Mouse (Mus musculus): ENCODE data around the gene Arsb.
"Not testable (repeated sequence)": the region's sequence is repeated elsewhere in the genome, so short reads cannot be mapped to it uniquely, and the experiment has no call there.

Arsb gene

DNA sequence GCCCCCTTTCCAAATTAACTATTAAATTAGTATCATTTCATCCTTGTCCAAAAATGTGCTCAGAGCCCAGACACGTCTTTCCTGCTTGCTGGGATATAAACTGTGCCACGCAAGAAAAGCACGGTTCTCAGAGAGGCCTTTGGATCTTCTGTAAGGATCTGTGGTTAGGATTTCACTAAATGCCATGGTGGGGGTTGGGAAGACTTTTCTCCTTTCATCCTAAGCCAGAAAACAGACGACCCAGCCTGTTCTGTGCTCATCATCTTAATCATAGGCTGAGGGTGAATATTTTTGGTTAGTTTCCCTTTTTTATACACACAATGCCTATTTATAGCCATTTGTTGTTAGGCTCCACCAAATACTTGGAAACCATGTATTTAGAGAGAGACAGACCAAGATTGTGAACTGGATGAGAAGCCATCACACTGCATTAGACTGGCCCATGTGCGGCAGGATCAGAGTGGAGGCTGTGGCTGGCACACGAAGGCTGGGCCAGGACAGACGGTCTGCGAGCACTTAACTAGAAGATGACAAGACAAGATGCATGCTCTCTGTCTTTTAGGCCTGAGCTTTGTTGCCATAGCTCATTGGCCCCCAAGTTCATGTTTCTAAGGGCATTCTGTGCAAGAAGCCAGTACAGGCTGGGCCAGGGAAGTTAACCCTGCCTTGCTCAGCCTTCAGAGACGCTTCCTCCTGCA, 153.5 kb downstream of the Arsb start:
- no peak for DNase-seq

- no peak for DNase-seq
Observed at GRCm38 (mm10) chr13:93930561-93931340, 159.3 kb downstream of the Arsb start.

DNA sequence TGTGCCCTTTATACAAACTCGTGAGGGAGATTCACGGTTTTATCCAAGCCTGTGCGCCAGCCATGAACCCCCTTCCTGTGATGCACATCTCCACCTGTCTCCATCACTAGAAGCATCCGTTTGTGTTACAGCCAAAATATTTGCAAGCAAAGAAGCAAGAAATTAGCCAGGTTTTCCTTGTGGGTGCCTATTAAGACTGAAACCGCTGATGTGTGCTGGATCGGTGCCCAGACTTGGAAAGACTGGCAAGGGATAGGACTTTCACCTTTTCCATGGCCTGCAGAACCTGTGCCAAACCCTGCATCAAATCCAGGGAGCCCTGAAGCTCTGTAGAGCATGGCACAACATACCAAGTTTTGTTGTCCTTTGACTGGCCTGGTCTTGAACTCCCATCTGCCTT, 165.0 kb downstream of the Arsb start:
- no peak for DNase-seq

DNA sequence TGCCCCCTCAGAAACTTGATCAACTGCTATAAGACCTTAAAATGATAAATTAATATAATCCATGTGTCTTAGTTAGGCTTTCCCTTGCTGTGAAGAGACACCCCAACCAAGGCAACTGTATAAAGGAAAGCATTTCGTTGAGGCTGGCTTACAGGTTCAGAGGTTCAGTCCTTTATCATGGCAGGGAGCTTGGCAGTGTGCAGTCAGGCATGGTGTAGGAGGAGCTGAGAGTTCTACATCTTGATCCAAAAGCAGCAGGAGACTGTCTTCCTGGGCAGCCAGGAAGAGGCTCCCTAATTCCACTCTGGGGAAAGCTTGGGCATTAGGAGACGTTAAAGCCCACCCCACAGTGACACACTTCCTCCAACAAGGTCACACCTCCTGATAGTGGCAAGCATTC, 166.7 kb downstream of the Arsb start:
- DNase-seq, result no peak

GRCm38 (mm10) chr13:93939363-93940127, 168.1 kb downstream of the Arsb start:
- no peak for DNase-seq

- DNase-seq, result no peak
Observed at GRCm38 (mm10) chr13:93940742-93941531, 169.5 kb downstream of the Arsb start.

GRCm38 (mm10) chr13:93950996-93951395, 179.6 kb downstream of the Arsb start:
- no peak for DNase-seq

GRCm38 (mm10) chr13:93951555-93951954, 180.1 kb downstream of the Arsb start:
- no peak for DNase-seq

GRCm38 (mm10) chr13:93952466-93952865, 181.0 kb downstream of the Arsb start:
- DNase-seq, result no peak

DNA sequence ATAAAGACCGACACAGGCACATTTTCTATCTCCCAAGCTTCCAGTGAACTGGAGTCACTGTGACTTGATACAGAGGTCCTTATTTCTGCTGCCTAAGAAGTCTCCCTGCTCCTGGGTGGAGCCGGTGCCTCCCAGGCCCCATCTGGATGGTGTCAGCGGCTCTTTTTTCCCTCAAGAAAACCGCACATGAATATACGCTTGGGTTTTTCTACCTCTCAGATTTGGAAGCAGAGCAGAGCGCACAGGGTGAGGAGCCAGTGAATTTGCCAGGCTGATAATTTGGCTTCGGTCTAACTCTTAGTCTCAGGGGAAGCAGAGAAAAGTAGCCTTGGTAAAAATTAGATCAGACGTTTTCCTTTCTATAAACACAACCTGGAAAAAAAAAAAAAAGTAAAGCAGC, 186.5 kb downstream of the Arsb start:
- DNase-seq, result no peak

DNA sequence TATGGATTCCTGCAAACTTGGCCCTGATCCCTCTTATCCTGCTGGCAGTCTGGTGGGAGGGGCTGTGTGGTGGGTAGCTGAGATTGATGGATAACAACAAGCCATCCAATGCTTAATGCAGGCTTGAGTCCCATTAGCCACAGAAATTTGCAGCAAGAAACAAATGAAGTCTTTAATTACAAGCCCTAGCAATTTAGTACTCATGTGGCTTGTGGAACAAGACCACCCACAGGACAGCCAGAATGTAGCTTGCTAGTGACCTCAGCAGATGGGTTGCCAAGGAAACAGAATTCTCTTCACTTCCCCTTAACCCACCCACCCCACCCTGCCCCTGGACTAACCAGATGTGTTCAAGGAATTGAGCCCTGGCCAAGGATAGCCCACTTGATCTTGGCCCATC, 194.8 kb downstream of the Arsb start:
- DNase-seq, result no peak

DNA sequence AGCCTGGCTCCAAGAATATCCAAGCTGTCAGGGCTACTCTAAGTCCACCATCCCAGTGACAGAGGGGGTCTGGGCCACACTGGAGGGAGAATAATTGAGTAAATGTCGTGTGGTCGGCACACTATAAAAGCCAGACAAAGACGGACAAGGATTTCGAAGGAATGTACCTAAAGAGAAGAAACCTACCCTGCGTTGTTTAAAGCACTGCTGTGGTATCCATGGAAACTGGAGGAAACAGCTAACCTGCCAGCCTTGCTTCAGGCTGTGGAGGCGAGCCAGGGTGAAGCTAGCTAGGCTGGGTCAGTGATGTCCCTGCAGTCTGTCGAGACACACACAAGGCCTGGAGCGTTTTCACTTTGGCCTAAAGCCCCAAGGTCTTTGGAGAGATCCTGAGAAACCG, 195.7 kb downstream of the Arsb start:
- no peak for DNase-seq

DNA sequence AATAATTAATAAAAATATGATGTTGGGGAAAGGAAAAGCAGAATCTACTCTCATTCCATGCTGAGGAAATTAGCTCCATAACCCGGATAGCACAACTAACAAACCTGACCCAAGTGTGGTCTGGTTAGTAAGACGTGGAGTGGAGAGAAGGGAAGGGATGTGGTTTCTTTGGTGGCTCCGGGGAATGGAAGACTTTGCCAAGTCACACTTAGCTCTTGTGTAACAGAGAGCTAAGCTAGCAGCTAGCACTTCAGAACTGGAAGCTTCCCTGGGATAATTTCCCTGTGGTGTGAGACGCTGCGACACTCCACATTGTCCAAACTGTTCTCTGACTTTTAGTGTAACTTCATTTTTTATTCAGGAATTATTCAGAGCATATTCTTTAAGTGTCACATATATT, 198.7 kb downstream of the Arsb start:
- no peak for DNase-seq

DNA sequence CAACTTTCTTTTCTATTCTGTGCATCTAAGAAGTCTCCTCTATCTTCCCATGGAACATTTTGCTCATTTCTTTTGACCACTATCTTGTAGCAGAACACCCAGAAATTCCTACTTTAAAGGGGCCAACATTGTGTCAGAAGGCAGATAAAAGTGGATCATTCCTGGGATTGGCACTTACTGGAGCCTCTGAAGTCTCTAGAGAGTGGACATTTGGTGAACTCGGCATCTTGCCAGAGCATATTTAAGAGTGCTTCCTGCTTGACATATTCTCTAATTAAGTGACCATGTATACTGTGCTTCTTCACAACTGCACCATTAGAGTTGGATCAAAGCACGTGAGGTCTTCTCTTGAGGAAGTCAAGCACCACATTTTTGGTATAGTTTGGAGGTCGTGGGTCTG, 201.0 kb downstream of the Arsb start:
- DNase-seq, result no peak

GRCm38 (mm10) chr13:93975668-93976067, 204.2 kb downstream of the Arsb start:
- DNase-seq, result no peak

GRCm38 (mm10) chr13:93976897-93977530, 205.6 kb downstream of the Arsb start:
- DNase-seq, result no peak

- DNase-seq, result no peak
Observed at GRCm38 (mm10) chr13:93978703-93979495, 207.5 kb downstream of the Arsb start.

DNA sequence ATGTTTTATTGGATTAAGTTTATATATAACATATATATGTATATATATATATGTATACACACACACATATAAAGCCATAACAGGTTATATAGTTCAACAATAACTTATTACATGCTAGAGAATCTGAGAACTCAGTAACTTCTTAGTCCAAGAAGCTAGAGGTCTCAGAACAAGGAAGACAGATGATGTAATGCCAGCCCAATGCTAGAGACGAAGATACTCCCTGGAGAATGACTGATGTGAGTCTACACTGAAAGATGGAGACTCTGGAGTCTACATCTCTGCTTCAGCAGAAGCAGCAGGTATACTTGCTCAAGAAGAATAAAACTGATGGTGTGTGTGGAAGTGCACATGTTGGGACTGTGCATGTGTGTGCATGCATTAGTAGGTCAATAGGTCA, 208.3 kb downstream of the Arsb start:
- no peak for DNase-seq

DNA sequence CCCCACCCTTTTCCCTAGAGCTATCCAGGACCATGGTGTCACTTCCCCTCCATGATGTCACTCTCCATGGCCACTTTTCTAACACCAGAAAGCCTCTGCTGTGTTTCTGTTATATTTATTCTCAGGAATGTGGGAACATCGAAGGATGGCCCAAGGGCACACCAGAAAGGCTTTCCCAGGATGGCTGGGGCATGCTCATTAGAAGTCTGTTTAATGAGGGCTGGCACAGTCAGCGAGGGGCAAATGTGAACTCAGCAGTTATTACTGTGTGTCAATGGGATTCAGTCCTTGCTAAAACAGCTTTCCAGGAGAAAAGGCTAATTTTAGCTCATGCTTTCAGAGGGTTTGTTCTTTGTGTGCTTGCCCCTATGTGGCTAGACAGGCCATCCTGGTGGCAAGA, 213.1 kb downstream of the Arsb start:
- DNase-seq, result no peak

GRCm38 (mm10) chr13:93985181-93985580, 213.8 kb downstream of the Arsb start:
- no peak for DNase-seq

DNA sequence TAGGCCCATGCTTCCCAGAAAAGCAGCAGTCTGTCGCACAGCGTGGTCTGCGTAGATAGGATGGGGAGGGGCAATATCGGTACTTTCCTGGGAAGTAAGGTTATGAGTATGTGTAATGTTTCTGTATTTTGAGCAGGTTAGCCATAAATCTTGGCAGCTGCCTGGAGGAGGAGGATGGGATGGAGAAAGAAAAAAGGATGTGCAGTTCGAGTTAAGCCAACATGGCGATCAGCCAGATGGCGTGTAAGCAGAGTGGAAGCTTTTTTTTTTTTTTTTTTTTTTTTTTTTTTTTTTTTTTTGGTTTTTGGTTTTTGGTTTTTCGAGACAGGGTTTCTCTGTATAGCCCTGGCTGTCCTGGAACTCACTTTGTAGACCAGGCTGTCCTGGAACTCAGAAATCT, 214.3 kb downstream of the Arsb start:
- not testable (repeated sequence) for DNase-seq

- DNase-seq, result no peak
Observed at GRCm38 (mm10) chr13:93987611-93988010, 216.2 kb downstream of the Arsb start.
